Mouse (Mus musculus) cortical plate, adult 2 months (tissue): ENCODE results near the gene Iqgap1. TPM values are rescaled to one million over a fixed set of nuclear protein-coding genes. Genes with fewer than 3 reads are reported as not detected.

Source experiments
- H3K27ac ChIP-seq: fragments of 200-500 bp; 2 replicates; pipeline ENCODE4 v1.5.1; 2012; ENCODE audit warnings: low read length, control low read depth, inconsistent platforms; ENCODE audit not compliant: insufficient read depth
- H3K4me1 ChIP-seq: fragments of 200-500 bp; 2 replicates; pipeline ENCODE4 v1.6.1; 2011; ENCODE audit warnings: low read length; ENCODE audit not compliant: control insufficient read depth, insufficient read depth
- H3K4me3 ChIP-seq: fragments of 200-500 bp; 2 replicates; pipeline ENCODE4 v1.5.1; 2011; ENCODE audit warnings: mild to moderate bottlenecking, low read length, control low read depth; ENCODE audit not compliant: insufficient read depth
- CTCF ChIP-seq: fragments of 200-500 bp; IDR thresholded peaks from 2 replicates; pipeline ENCODE4 v1.5.1; 2011; ENCODE audit warnings: mild to moderate bottlenecking, control low read depth, low read length; ENCODE audit not compliant: insufficient read depth; ENCODE audit errors: extremely low read depth
- POLR2A ChIP-seq: fragments of 200-500 bp; IDR thresholded peaks from 2 replicates; pipeline ENCODE4 v1.6.1; 2011; ENCODE audit warnings: mild to moderate bottlenecking, low read length, control low read depth; ENCODE audit not compliant: insufficient read depth; ENCODE audit errors: extremely low read depth
- polyA plus RNA-seq: library from polyadenylated mRNA; depleted of rRNA; stranded (reverse); fragments of >200 nt; gene quantifications from 2 replicates; pipeline ENCODE4 v1.2.3, GENCODE M21; 2012; rRNA removed

The Iqgap1 gene
- polyA plus RNA-seq, 1 experiment, result 18.9 TPM

- TF ChIP-seq CTCF (no peak), POLR2A (no peak)
- H3K4me1 ChIP-seq, result no peaks in the 10 kb centered on the region
- no peak overlapping the region for H3K4me3 ChIP-seq
- H3K27ac ChIP-seq, result no peak overlapping the region
These were observed 159.4 kb downstream of the Iqgap1 start for GRCm38 (mm10) chr7:80666198-80666915.

Other genes with a start within 250 kb of the Iqgap1 start
- 10.4 and 10.8 TPM in 2 replicates for gene Crtc3, start 137.1 kb downstream of the Iqgap1 start, polyA plus RNA-seq
- gene Zscan2, start 34.9 kb upstream of the Iqgap1 start, polyA plus RNA-seq, result 10.2 and 11.1 TPM in 2 replicates
- gene Wdr73, start 75.3 kb upstream of the Iqgap1 start, polyA plus RNA-seq, result 29.6 and 30.5 TPM in 2 replicates
- 11.0 and 17.0 TPM in 2 replicates for gene Nmb, start 79.1 kb upstream of the Iqgap1 start, polyA plus RNA-seq
- gene Sec11a, start 121.8 kb upstream of the Iqgap1 start, polyA plus RNA-seq, result 61.4 and 64.4 TPM in 2 replicates
- gene Zfp592, start 167.7 kb upstream of the Iqgap1 start, polyA plus RNA-seq, result 13.8 and 14.1 TPM in 2 replicates
- gene Alpk3, start 231.6 kb upstream of the Iqgap1 start, polyA plus RNA-seq, result 0.25 and 0.31 TPM in 2 replicates